Mouse (Mus musculus) thymus, postnatal 10 days (tissue): ENCODE measurements around the gene Smyd3.

Experiments
- DNase-seq, 2 experiments: peaks; one replicate each; pipeline ENCODE4 v3.0.0; 2021; ENCODE audit warnings: low spot score in 2 of 2

Gene Smyd3

GRCm38 (mm10) chr1:179378102-179378501 is 139.7 kb downstream of the Smyd3 start:
- DNase-seq, result no peak

GRCm38 (mm10) chr1:179374987-179375386 is 142.9 kb downstream of the Smyd3 start:
- no peak for DNase-seq

GRCm38 (mm10) chr1:179373911-179374310 is 143.9 kb downstream of the Smyd3 start:
- no peak for DNase-seq

GRCm38 (mm10) chr1:179371191-179371590 is 146.7 kb downstream of the Smyd3 start:
- no peak for DNase-seq

- no peak for DNase-seq
Observed at GRCm38 (mm10) chr1:179368426-179369010, 149.3 kb downstream of the Smyd3 start.

- no peak for DNase-seq
Observed at GRCm38 (mm10) chr1:179361481-179362466, 156.1 kb downstream of the Smyd3 start.

GRCm38 (mm10) chr1:179357111-179357510 is 160.7 kb downstream of the Smyd3 start:
- no peak for DNase-seq

- DNase-seq, result no peak
Observed at GRCm38 (mm10) chr1:179354250-179354649, 163.6 kb downstream of the Smyd3 start.

- DNase-seq, result no peak
Observed at GRCm38 (mm10) chr1:179345318-179345925, 172.4 kb downstream of the Smyd3 start.

- DNase-seq, result no peak
Observed at GRCm38 (mm10) chr1:179343426-179343825, 174.4 kb downstream of the Smyd3 start.

- no peak for DNase-seq
Observed at GRCm38 (mm10) chr1:179341589-179341988, 176.3 kb downstream of the Smyd3 start.

GRCm38 (mm10) chr1:179339066-179339465 is 178.8 kb downstream of the Smyd3 start:
- DNase-seq, result no peak

GRCm38 (mm10) chr1:179337529-179337928 is 180.3 kb downstream of the Smyd3 start:
- DNase-seq, result no peak

GRCm38 (mm10) chr1:179326965-179327308 is 190.9 kb downstream of the Smyd3 start:
- no peak for DNase-seq

GRCm38 (mm10) chr1:179326262-179326964 is 191.4 kb downstream of the Smyd3 start:
- no peak for DNase-seq

GRCm38 (mm10) chr1:179324271-179324670 is 193.6 kb downstream of the Smyd3 start:
- DNase-seq, result no peak

GRCm38 (mm10) chr1:179313618-179314017 is 204.2 kb downstream of the Smyd3 start:
- DNase-seq, result no peak

- DNase-seq, result no peak
Observed at GRCm38 (mm10) chr1:179309487-179309886, 208.4 kb downstream of the Smyd3 start.

GRCm38 (mm10) chr1:179302446-179303230 is 215.2 kb downstream of the Smyd3 start:
- peak in 1 of 2 experiments; percentile 12 for DNase-seq

- no peak for DNase-seq
Observed at GRCm38 (mm10) chr1:179295626-179296025, 222.2 kb downstream of the Smyd3 start.

- no peak for DNase-seq
Observed at GRCm38 (mm10) chr1:179293772-179294353, 224.0 kb downstream of the Smyd3 start.
